Mouse (Mus musculus) urinary bladder, postnatal 25 days (tissue): Measurements from ENCODE around the gene Cmip.

Source experiments
- DNase-seq: peaks from one replicate; pipeline ENCODE4 v3.0.0; 2022; ENCODE audit warnings: low spot score

Cmip gene

DNA sequence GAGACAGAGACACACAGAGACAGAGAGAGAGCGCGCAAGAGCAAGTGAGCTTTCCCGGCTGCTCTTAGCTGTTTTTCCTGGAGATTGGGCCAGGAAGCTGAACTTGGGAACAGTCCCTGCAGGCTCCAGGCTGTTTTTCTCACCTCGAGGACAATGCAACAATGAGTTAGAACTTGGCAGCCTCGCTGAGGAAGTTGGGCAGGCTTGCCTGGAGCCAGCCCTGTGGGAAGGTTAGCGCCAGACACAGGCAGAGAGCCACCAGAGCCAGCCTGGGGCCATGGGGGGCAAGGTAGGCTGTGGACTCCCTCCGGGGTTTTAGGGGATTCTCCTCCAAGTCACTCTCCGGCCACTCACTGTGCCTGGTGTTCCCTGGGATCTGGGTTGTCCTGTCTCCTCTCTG is 123.9 kb downstream of the Cmip start:
- DNase-seq = no peak

DNA sequence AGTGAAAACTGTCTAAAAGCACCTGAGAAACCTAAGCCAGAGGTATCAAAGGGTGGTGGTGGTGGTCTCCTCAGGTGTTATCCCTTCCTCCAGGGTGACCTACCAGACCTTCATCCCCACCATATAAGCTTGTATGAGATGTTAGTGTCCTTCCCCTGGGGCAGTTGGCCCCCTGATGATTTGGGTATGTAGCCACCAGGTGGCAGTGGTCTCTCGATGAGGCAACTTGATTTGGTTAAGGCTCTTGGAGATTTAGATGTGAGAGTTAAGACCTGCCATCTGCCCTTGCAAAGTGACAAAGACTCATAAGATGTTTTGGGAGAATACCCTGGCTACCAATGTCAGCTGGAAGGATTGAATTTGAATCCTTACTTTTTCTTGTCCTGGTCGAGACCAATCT is 129.3 kb downstream of the Cmip start:
- DNase-seq = no peak

DNA sequence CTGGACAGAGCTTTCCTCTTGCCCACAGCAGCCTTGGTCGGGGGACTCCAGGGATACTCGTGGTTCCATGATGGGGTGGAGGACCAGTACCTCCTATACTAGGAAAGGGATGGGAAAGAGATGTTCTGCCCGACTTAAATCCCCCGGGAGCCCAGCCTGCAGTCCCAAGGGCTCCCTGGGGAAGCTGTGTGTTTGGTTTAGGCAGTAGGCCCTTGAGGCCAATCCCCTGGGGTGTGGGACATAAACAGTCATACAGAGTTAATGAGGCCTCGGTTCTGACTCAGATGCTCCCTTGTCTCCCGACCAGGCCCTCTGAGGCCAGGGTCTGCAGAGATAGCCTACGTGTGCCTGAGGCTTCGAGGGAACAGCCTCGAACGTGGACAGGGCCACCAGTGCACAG is 130.8 kb downstream of the Cmip start:
- no peak for DNase-seq

DNA sequence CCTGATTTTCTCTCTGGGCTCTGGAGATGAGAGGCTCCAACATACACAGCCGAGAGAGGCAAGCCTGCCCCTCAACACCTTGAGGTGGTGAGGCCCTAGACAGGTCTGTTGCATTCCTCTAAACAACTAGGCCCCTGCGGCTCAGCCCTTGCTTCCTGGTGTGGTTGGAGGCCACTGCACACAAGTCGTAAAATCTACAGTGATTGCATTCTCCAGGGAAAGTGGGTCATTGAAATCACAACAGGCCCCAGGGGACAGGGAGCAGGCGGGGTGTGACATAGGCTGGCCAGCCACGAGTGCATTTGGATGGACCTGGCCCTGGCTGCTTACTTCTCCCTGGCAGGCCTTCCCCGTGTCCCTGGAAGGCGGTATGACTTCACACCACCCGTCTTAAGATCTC is 131.5 kb downstream of the Cmip start:
- no peak for DNase-seq

DNA sequence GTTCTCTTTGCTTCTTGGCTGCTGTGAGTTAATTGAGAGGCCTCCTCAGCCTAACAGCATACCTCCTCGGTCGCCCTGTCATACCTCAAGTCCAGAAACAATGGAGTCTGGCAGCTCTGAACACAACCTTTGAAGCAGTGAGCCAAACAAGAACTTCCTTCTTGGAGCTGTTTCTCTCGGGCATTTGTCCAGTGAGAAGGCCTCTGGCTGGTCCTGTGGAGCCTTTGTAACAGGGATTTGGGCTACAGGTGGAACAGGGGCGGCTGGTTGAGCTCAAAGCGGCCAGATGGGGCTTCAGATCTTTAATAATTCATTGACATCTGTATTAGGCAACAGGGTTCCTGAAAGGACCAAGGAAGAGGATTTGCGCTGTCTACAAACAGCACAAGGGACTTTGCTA is 137.0 kb downstream of the Cmip start:
- no peak for DNase-seq

DNA sequence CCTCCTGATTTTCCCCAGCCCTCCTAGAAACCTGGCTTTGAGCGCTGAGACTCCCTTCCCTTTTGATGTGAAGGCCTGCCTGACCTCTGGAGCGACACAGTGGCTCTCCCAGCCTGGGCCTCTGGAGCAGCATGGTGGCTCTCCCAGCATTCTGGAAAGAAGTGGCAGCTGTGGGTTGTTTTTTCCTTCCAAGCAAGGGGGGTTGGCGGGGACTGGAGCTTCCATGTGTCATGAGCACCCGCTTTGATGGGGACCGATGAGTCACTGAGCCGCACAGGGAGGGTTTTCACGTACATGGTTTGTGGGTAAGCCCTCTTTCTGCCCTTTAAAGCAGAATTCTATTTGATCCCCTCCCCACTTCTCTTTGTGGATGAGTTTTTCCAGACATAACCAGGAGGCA is 138.2 kb downstream of the Cmip start:
- no peak for DNase-seq

DNA sequence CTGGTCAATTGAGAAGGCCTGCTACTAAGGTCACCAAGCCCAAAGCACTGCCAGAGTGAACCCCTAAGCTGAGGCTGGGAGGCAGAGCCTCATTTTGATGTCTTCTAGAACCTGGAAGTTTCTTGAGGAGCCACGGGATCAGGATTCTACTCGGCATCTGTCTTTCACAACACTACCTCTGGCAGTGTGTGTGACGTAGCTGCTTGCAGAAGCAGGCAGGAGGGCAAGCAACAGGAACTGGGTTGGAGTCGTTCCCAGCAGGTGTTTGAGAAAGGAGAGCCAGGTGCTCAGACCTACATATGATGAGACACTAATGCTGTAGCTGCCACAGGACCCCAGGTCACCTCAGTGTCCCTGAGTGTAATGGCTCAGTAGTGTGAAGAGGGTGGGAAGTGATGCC is 140.0 kb downstream of the Cmip start:
- no peak for DNase-seq

DNA sequence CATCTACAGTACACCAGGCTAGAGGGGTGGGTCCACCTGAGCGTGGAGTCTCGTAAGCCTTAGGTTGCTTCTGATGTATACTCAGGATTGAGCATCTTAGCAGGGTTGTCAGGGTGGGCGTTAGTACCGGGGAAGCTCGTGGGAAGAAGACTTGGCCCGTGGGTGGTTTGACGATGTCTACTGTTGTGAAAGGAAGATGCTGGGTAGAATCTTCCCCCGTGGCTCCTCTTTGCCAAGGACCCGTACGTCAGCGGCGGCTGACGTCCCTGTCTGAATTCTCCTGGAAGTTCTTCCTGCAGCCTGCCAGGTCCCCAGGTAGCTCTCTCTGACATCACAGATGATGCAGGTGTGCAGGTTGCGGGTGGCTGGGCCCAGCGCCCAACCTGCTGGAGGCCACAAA is 140.9 kb downstream of the Cmip start:
- DNase-seq = no peak

DNA sequence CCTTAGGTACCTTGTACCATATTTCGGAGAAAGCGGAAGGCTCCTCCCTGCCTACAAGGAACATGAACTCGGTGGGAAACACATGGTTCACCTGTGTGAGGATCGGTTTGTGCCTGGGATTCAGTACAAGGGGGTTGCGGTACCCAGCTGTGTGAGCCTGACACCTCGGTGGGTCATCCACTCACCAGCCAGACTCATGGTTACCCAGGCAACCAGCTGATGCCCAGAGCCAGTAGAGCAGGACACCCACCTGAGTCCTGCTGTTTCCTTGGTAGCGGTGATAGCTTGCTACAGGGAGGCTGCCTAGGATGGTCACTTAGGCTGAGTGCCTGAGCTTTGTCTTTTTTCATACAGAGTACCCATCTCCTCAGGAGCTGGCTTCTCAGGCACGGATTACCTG is 142.4 kb downstream of the Cmip start:
- DNase-seq = no peak

DNA sequence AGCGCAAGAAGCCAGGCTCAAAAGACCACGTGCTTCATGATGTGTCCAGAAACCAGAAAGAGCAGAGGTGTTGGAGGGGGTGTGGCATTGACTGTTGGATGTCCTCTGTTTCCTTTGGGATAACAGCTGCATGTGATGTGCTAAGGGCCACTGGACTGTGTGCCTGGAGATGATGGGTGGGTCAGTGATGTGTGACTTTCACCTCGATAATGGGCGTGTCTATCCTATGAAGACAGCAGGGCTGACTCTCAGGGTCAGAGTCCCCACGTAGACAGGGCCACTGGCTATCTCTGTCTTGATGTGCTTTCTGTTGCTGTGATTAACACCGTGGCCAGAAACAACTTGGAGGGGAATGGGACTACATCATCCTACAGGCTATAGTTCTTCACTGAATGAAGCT is 144.0 kb downstream of the Cmip start:
- no peak for DNase-seq

DNA sequence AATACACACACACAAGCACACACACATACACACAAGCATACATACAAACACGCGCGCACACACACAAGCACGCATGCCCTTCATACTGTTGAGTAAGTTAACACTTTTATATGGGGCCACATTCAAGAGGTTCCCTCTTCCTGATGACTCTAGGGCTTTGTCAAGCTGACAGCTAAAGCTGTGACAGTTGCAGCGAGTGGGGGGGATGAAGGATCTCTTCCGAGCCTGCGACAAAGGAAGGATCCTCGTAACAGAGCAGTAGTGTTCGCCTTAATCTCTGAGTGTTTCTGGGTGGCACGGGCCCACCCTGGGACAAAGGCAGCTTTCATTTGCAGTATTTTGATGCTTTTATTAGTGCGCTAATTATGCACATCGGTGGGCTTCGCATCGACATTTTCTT is 145.0 kb downstream of the Cmip start:
- DNase-seq = no peak

DNA sequence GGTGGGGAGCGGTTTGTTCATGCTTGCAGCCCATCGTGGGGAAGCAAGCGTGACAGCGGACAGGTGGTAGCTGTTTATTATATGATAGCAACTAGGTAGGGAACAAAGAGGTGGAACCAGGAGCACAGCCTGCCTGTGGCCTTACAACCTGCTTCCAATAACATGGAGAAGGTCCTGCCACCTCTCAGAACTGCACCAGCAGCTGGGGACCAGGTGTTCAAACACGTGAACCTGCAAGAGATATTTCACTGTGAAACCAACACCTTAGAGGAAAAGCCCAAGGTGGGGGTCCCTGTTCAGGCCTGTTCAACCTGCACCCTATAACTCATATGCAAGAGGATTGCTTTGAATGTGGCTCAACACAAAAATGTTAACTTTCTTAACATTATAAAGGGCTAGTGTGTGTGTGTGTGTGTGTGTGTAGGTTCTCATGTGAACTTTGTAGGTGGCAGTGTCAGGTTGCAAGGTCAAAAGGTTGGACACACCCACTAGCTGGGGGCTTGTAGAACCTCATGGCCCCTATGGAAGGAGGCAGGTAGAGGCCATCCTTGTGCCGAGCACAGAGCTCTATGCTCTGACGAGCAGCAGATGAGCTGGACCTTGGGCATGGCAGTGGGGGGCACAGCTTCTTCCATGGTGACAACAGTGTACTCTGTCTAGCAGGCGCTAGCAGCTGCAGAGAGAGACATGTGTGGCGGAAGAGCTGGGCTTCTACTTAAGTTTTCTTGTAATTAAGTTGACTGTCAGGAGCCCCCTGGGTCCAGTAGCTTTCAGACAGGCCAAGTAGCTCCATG is 146.2 kb downstream of the Cmip start:
- DNase-seq = no peak

DNA sequence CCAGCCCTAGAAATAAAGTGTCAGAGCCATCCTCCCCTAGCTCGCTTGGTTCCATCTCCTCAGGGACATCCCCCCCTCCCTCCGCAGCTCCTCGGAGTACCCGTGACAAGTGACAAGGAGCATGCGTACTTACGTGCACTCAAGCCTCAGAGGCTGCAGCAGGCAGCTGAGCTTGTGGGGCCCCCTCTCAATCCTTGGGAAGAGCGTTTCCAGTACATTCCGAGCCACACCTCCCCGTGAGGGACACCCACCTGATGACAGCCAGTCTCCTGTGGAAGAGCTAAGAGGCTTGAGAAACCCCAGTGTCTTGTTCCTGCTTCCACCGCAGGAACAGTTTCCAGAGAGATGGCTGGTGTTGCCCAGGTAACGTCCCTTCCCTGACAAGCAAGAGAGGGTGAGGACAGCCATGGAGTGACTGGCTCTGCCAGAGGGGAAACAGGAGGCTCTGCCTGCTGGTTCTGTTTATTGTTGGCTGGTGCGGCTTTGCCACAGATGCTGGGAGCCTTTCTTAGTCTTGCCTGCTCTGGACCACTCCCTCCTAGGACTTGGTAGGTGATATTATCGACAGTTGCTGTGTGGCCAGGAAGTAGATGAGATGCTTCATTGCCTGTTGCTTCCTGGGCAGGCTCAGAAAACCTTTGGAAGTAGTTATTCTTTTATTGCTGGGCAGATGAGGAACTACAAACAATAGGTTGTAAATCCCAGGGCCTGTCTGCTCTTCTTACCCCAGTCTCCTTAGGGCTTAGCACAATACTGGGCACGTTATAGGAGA is 147.0 kb downstream of the Cmip start:
- no peak for DNase-seq

DNA sequence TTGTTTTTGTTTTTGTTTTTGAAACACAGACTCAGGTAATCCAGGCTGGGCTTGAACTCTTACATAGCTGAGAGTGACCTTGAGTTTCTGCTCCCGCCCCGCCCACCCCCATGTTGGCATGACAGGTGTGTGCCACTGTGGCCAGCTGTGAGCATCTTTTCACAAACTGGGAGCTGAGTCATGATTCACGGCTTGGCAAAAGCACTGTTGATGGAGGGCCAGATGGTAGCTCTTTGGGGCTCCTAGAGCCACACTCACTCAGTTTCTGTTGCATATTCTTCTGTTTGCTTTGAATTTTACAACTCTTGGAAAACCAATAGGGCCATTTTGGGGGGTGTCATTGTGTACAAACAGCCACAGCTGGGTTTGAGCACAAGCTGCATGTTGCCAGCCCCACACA is 149.2 kb downstream of the Cmip start:
- DNase-seq = no peak

DNA sequence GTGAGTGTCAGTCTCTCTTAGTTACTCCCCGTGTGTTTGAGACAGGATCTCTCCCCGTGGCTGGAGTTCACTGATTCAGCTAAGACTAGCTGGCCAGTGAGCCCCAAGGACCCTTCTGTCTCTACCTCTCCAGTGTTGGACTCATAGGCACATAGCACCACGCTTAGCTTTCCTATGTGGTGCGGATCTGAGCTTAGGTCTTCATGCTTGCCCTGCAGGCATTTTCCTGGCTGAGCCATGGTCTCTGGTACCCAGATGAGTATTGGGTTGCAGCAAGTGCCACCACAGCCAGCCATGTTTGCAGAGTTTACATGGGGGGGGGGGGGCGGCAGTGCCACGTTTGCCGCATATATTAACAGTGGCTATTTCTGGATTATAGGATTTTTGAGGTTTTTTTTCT is 151.8 kb downstream of the Cmip start:
- no peak for DNase-seq

DNA sequence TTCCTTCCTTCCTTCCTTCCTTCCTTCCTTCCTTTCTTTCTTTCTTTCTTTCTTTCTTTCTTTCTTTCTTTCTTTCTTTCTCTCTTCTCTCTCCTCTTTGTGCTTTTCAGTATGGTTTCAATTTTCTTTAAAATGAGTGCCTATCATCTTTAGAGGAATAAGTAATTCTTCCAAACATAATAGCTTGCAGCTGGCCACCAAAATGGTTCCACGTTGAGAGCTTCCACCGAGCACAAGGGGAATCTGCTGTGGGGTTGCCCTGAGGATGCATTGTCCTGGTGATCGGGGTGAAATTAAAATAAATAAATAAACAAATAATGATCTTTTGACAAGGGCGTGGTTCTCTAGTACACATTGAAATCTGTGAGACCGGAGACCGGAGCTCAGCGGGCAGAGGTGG is 152.2 kb downstream of the Cmip start:
- no peak for DNase-seq

DNA sequence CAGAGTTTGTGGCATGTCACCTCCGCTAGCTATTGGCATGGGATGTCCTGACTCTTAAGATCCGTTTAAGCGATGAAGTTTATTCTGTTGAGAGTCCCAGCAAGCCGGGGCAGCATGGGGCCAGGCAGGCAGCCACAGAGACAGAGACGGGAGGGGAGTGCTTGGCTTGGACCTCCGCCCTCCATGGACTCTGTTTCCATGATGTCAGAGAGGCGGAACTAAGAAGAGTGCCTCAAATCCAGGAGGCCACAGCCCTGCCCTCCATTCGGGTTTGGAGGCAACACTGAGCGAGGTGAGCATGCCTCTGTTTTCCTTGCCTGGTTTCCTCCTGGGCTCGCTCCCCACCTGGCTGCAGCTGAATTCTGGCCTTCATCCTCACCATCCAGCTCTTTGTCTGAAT is 153.5 kb downstream of the Cmip start:
- no peak for DNase-seq

DNA sequence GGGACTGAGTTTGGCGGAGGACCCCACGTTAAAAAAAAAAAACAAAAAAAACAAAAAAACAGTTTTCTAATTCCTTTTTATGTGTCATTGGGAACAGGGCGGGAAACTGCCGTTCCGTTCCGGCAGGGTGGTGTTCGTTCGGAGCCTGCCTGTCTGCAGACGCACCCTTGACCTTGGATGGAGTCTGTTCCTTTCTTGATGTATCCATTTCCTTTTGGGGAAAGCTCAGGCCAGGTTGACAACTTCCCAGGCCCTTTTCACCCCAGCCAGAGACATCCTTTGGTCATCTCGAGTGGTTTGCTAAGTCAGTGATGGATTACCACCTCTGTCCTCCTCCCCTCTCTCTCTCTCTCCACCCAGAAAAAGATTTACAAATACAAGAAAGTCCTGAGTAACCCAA is 154.0 kb downstream of the Cmip start:
- DNase-seq = no peak

DNA sequence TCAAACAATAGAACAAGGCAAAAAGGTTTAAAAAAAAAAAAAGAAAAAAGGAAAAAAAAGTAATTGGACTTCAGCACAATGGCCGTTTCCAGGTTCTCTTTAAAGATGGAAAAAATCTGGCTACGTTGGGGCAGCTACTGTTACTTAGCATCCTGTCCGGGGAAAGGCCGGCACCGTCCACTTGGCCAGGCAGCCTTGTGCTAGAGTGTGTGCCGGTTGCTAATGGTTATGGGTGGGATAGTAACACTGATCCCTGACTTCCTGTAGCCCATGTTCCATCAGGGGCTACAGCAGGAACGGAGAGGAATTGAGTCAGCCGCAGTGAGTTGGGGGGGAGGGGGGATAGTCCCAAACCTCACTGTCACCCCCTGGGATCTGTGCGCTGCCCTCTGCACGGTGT is 155.4 kb downstream of the Cmip start:
- DNase-seq = no peak

DNA sequence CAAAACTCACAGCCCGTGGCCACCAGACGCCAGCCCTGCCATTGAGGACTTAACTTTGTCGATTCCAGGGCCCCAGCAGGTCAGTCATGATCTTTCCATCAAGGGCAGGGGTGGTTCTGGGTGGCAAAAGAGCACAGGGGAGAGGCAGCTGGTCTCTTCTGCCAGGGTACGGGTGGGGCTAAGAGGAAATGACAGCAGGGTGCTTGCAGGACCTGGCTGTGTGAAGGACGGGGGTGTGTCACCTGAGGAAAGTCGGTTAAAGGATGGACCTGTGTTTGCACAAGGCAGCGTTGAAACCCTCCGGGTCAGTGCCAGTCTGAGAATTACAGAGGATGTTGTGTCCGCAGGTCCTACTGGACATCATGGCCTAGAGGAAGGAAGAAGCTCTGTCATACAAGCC is 161.0 kb downstream of the Cmip start:
- DNase-seq = no peak

DNA sequence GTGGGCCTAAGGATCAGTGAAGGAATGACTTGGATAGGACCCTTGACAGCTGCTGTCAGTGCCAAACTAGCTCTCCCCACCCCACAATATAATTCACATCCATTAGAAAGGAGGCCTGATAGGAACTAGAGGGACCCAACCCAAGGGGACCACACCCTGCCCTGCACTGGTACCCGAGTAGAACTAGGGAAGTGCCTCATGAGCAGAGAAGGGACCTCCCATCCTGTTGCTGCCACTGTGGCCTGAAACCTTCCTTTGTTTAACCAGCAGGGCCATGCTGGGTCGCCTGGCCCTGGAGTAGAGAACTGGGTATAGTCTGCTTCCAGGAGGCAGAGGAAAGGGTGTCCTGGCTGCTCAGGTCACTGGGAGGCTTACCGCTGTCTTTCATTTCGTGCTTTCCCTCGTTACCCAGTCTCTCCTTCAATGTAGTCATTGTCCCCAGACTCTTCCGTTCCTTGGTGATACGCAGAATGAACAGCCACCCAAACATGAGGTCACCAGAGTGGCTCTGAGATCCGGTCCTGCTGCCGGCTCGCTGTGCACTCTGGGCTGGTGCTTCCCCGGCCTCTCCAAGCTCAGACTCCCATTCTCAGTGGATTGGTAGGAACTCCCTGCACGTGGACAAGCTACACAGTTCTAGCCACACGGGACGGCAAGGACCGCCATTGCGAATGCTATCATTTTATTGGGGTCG is 164.1 kb downstream of the Cmip start:
- no peak for DNase-seq

DNA sequence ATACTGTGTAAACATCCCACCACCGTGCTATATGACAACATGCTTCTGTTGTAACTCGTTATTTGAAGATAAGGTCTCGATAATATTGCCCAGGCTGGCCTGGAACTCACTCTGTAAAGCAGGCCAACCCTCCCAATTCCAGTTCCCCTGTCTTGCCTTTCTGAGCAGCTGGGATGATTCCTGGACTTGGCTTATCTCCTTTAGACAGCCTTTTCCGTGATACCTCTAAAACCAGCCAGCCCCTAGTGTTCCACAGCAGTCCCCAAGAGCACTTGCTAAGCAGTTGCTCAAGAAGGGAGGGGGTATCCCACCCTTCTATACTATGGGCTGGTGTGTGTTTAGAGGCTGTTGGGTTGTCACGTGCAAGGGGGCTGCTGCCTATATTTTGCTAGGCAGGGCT is 165.0 kb downstream of the Cmip start:
- no peak for DNase-seq

DNA sequence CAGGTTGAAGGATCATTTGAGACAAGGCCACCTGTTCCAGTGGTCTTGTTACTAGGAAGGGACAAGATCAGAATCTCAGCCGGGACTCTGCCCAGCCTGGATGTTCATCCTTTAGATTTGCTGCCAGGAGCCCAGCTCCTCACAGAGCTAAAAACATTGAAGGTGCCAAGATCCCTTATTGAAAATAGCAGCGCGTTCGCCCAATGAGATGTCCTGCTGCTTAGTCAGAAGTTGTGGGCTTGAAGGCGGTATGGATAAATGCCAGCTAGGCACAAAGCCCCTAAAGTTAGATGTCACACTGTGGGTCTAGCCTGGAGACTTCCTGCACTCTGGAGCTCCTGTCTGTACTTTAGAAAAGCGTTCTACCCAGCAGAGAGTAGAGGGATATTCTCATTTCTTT is 165.5 kb downstream of the Cmip start:
- no peak for DNase-seq
